Mouse (Mus musculus): ENCODE results near the gene Gm13285.
A peak's percentile ranks its signal among the peaks of the same experiment; 100 is the strongest.
"Not testable (repeated sequence)": the region's sequence is repeated elsewhere in the genome, so short reads cannot be mapped to it uniquely, and the experiment has no call there.

Gm13285 gene

GRCm38 (mm10) chr4:88793936-88794675 is 5.4 kb upstream of the Gm13285 start, which contains the start of gene Gm13275:
Gm13275 (plus strand) TSS chr4:88794487.
- DNase-seq (ENCODE audit: low spot score): not testable (repeated sequence)

- DNase-seq (ENCODE audit: low spot score): not testable (repeated sequence)
These were observed 2.4 kb upstream of the Gm13285 start, which contains the start of gene Gm13279 for GRCm38 (mm10) chr4:88797097-88797496. Gm13279 (plus strand) TSS chr4:88797397.

- not testable (repeated sequence) for DNase-seq (ENCODE audit: low spot score)
These were observed 3.5 kb downstream of the Gm13285 start, which contains the start of gene Gm13287 for GRCm38 (mm10) chr4:88802954-88803353. Gm13287 (plus strand) TSS chr4:88803254.

GRCm38 (mm10) chr4:88805231-88805630 is 5.8 kb downstream of the Gm13285 start, which contains the start of gene Gm13288:
Gm13288 (plus strand) TSS chr4:88805531.
- DNase-seq (ENCODE audit: low spot score): not testable (repeated sequence)

- DNase-seq (ENCODE audit: low spot score): not testable (repeated sequence)
These were observed 6.3 kb downstream of the Gm13285 start for GRCm38 (mm10) chr4:88805761-88806160.

GRCm38 (mm10) chr4:88815928-88816327 is 16.5 kb downstream of the Gm13285 start, which contains the start of gene Ifna7:
Ifna7 (plus strand) TSS chr4:88816228.
- DNase-seq (ENCODE audit: low spot score): no peak

GRCm38 (mm10) chr4:88819659-88820058 is 20.2 kb downstream of the Gm13285 start, which contains the start of gene Ifna11:
Ifna11 (plus strand) TSS chr4:88819959.
- no peak for DNase-seq (ENCODE audit: low spot score)

GRCm38 (mm10) chr4:88822995-88823394 is 23.5 kb downstream of the Gm13285 start:
- DNase-seq (ENCODE audit: low spot score): peak; percentile 10

- DNase-seq (ENCODE audit: low spot score): not testable (repeated sequence)
These were observed 27.7 kb downstream of the Gm13285 start, which contains the start of gene Ifna6 for GRCm38 (mm10) chr4:88827116-88827515. Ifna6 (plus strand) TSS chr4:88827416.

- no peak for DNase-seq (ENCODE audit: low spot score)
These were observed 31.1 kb downstream of the Gm13285 start for GRCm38 (mm10) chr4:88830523-88830922.

- not testable (repeated sequence) for DNase-seq (ENCODE audit: low spot score)
These were observed 35.8 kb downstream of the Gm13285 start, which contains the start of gene Ifna5 for GRCm38 (mm10) chr4:88835225-88835624. Ifna5 (plus strand) TSS chr4:88835525.

GRCm38 (mm10) chr4:88838828-88839227 is 39.4 kb downstream of the Gm13285 start:
- no peak for DNase-seq (ENCODE audit: low spot score)

- DNase-seq (ENCODE audit: low spot score): no peak
These were observed 40.6 kb downstream of the Gm13285 start for GRCm38 (mm10) chr4:88840058-88840457.

GRCm38 (mm10) chr4:88841438-88841911 is 42.0 kb downstream of the Gm13285 start, which contains the start of gene Ifna4:
Ifna4 (plus strand) TSS chr4:88841861.
- no peak for DNase-seq (ENCODE audit: low spot score)

- no peak for DNase-seq (ENCODE audit: low spot score)
These were observed 45.9 kb downstream of the Gm13285 start for GRCm38 (mm10) chr4:88845334-88845733.

- DNase-seq (ENCODE audit: low spot score): no peak
These were observed 50.2 kb downstream of the Gm13285 start, which contains the start of gene Ifna1 for GRCm38 (mm10) chr4:88849698-88850097. Ifna1 (plus strand) TSS chr4:88850087.

All from MN1 (cell line).